Mouse (Mus musculus) hindbrain, embryonic 14.5 days (tissue): ENCODE data around the gene Dock7. TPM values are rescaled to one million over a fixed set of nuclear protein-coding genes. Genes with fewer than 3 reads are reported as not detected.

Experiments
- ATAC-seq: fragments of 200-750 bp; cut with Nextera tagmentation; 2 replicates; pipeline ENCODE4 v1.8.0; 2017; ENCODE audit warnings: moderate number of reproducible peaks, mild to moderate bottlenecking, moderate TSS enrichment, moderate library complexity; ENCODE audit not compliant: low FRiP score
- DNase-seq: peaks from one replicate; pipeline ENCODE4 v3.0.0-alpha.2; 2015; ENCODE audit warnings: low spot score
- H3K27ac ChIP-seq: fragments of 300-500 bp; sonication (generic); 2 replicates; pipeline ENCODE4 v1.5.1; 2014; ENCODE audit warnings: mild to moderate bottlenecking, moderate library complexity
- H3K27me3 ChIP-seq: fragments of 300-500 bp; sonication (generic); 2 replicates; pipeline ENCODE4 v1.6.1; 2014; ENCODE audit warnings: mild to moderate bottlenecking, low read length, mixed read lengths; ENCODE audit not compliant: control insufficient read depth, insufficient read depth
- H3K36me3 ChIP-seq: fragments of 300-500 bp; sonication (generic); replicated peaks from 2 replicates; pipeline ENCODE4 v1.6.1; 2014; ENCODE audit not compliant: control insufficient read depth, insufficient read depth
- H3K4me1 ChIP-seq: fragments of 300-500 bp; sonication (generic); replicated peaks from 2 replicates; pipeline ENCODE4 v1.6.1; 2014; ENCODE audit warnings: antibody characterized with exemption, low read length, mixed read lengths; ENCODE audit not compliant: control insufficient read depth, insufficient read depth
- H3K4me2 ChIP-seq: fragments of 300-500 bp; sonication (generic); replicated peaks from 2 replicates; pipeline ENCODE4 v1.6.1; 2014; ENCODE audit warnings: mild to moderate bottlenecking, moderate library complexity
- H3K4me3 ChIP-seq: fragments of 300-500 bp; sonication (generic); replicated peaks from 2 replicates; pipeline ENCODE4 v1.5.1; 2014; ENCODE audit warnings: mild to moderate bottlenecking, low read length
- H3K9ac ChIP-seq: fragments of 300-500 bp; sonication (generic); 2 replicates; pipeline ENCODE4 v1.6.1; 2014
- H3K9me3 ChIP-seq: fragments of 300-500 bp; sonication (generic); 2 replicates; pipeline ENCODE4 v1.6.1; 2016; ENCODE audit warnings: low read length; ENCODE audit not compliant: control insufficient read depth
- WGBS: fragments of 180-500 bp; shearing (Covaris S2); extraction: QIAGEN DNeasy Blood & Tissue Kit; methylation state at CpG from one replicate; pipeline ENCODE4 v1.1.7; 2014; 5-methylcytosine and 5-hydroxymethylcytosine counted together
- polyA plus RNA-seq: library from polyadenylated mRNA; unstranded; fragments of >200 nt; fragmentation: Nextera tagmentation; extraction: Ambion mirVana; gene quantifications from 2 replicates; pipeline ENCODE4 v1.2.1, GENCODE M21; 2014

Dock7 gene
- polyA plus RNA-seq, 1 experiment from 2014 or later, result 86.3 TPM

GRCm38 (mm10) chr4:99048581-99048980, 72.1 kb downstream of the Dock7 start:
- Histone ChIP-seq H3K27me3 (no peaks in the 10 kb centered on the region), H3K36me3 (peaks cover 40% of the 10 kb centered on the region), H3K4me3 (no peak overlapping the region), H3K9ac (no peak overlapping the region), H3K27ac (no peak overlapping the region), H3K4me2 (no peak overlapping the region), H3K9me3 (no peaks in the 10 kb centered on the region), H3K4me1 (no peaks in the 10 kb centered on the region)
- 90% methylated on average over 2 of the region's 2 CpGs for WGBS
- no peak for ATAC-seq
- no peak for DNase-seq

GRCm38 (mm10) chr4:99046471-99046870, 74.2 kb downstream of the Dock7 start:
- Histone ChIP-seq H3K9me3 (no peaks in the 10 kb centered on the region), H3K4me3 (no peak overlapping the region), H3K4me1 (no peaks in the 10 kb centered on the region), H3K9ac (no peak overlapping the region), H3K4me2 (no peak overlapping the region), H3K27me3 (no peaks in the 10 kb centered on the region), H3K36me3 (peaks cover 46% of the 10 kb centered on the region), H3K27ac (no peak overlapping the region)
- no peak for ATAC-seq
- 83% methylated on average over 3 of the region's 3 CpGs for WGBS
- no peak for DNase-seq

- Histone ChIP-seq H3K4me1 (no peaks in the 10 kb centered on the region), H3K9me3 (no peaks in the 10 kb centered on the region), H3K27ac (no peak overlapping the region), H3K36me3 (peaks cover 51% of the 10 kb centered on the region), H3K4me2 (no peak overlapping the region), H3K27me3 (no peaks in the 10 kb centered on the region), H3K9ac (no peak overlapping the region), H3K4me3 (no peak overlapping the region)
- WGBS, result 86% methylated on average over 3 of the region's 3 CpGs
- ATAC-seq, result no peak
- DNase-seq, result no peak
These were observed 75.9 kb downstream of the Dock7 start for GRCm38 (mm10) chr4:99044854-99045253.

GRCm38 (mm10) chr4:99032921-99033320, 87.8 kb downstream of the Dock7 start:
- no peak overlapping the region for H3K9ac ChIP-seq
- H3K4me3 ChIP-seq, result no peak overlapping the region
- H3K27ac ChIP-seq, result no peak overlapping the region
- peaks cover under 1% of the 10 kb centered on the region; the same call in 1 of the 2 replicates for H3K36me3 ChIP-seq
- no peaks in the 10 kb centered on the region for H3K27me3 ChIP-seq
- no peaks in the 10 kb centered on the region for H3K9me3 ChIP-seq
- H3K4me2 ChIP-seq, result no peak overlapping the region
- ATAC-seq, result no peak
- no peak for DNase-seq
- WGBS, result 80% methylated on average over 4 of the region's 4 CpGs
- H3K4me1 ChIP-seq, result no peaks in the 10 kb centered on the region

GRCm38 (mm10) chr4:99030686-99031085, 90.0 kb downstream of the Dock7 start, which contains the start of gene Angptl3:
Angptl3 (plus strand) TSS chr4:99030954.
- ATAC-seq (no peak), DNase-seq (no peak)
- Histone ChIP-seq H3K9me3 (no peaks in the 10 kb centered on the region), H3K4me2 (no peak within 1 kb of the TSS), H3K27me3 (no peaks in the 10 kb centered on the region), H3K4me3 (no peak within 1 kb of the TSS), H3K9ac (no peak within 1 kb of the TSS), H3K4me1 (no peaks in the 10 kb centered on the region), H3K36me3 (peaks cover 8% of the 10 kb centered on the region), H3K27ac (no peak within 1 kb of the TSS)
- WGBS, result 72% methylated on average over 2 of the region's 2 CpGs

GRCm38 (mm10) chr4:99028377-99028776, 92.3 kb downstream of the Dock7 start:
- H3K9ac ChIP-seq, result no peak overlapping the region

GRCm38 (mm10) chr4:99022221-99022620, 98.5 kb downstream of the Dock7 start:
- 93% methylated on average over 8 of the region's 8 CpGs for WGBS
- H3K4me1 ChIP-seq, result no peaks in the 10 kb centered on the region
- DNase-seq (no peak), ATAC-seq (no peak)
- no peak overlapping the region for H3K9ac ChIP-seq
- no peak overlapping the region for H3K4me2 ChIP-seq
- peaks cover 29% of the 10 kb centered on the region for H3K36me3 ChIP-seq
- H3K4me3 ChIP-seq, result no peak overlapping the region
- H3K27ac ChIP-seq, result no peak overlapping the region
- H3K9me3 ChIP-seq, result no peaks in the 10 kb centered on the region
- no peaks in the 10 kb centered on the region for H3K27me3 ChIP-seq

More at GRCm38 (mm10) chr4:99028377-99028776, 92.3 kb downstream of the Dock7 start:
- no peak overlapping the region for H3K4me2 ChIP-seq
- DNase-seq (no peak), ATAC-seq (no peak)
- peaks cover 8% of the 10 kb centered on the region for H3K36me3 ChIP-seq
- no peak overlapping the region for H3K27ac ChIP-seq
- no peak overlapping the region for H3K4me3 ChIP-seq
- no peaks in the 10 kb centered on the region for H3K27me3 ChIP-seq
- H3K4me1 ChIP-seq, result no peaks in the 10 kb centered on the region
- 95% methylated on average over 5 of the region's 5 CpGs for WGBS
- no peaks in the 10 kb centered on the region for H3K9me3 ChIP-seq

GRCm38 (mm10) chr4:99011039-99011438, 109.7 kb downstream of the Dock7 start:
- no peak for ATAC-seq
- no peak for DNase-seq
- Histone ChIP-seq H3K27ac (no peak overlapping the region), H3K9ac (no peak overlapping the region), H3K4me3 (no peak overlapping the region), H3K4me2 (no peak overlapping the region), H3K27me3 (no peaks in the 10 kb centered on the region), H3K4me1 (no peaks in the 10 kb centered on the region), H3K9me3 (no peaks in the 10 kb centered on the region), H3K36me3 (peaks cover 65% of the 10 kb centered on the region)
- 95% methylated on average over 4 of the region's 4 CpGs for WGBS

- DNase-seq (no peak), ATAC-seq (no peak)
- no peaks in the 10 kb centered on the region for H3K27me3 ChIP-seq
- no peaks in the 10 kb centered on the region for H3K4me1 ChIP-seq
- H3K9me3 ChIP-seq, result no peaks in the 10 kb centered on the region
- 89% methylated on average over 2 of the region's 2 CpGs for WGBS
- H3K36me3 ChIP-seq, result peaks cover 53% of the 10 kb centered on the region
- no peak overlapping the region for H3K27ac ChIP-seq
- H3K9ac ChIP-seq, result no peak overlapping the region
- H3K4me3 ChIP-seq, result no peak overlapping the region
- no peak overlapping the region for H3K4me2 ChIP-seq
These were observed 114.4 kb downstream of the Dock7 start for GRCm38 (mm10) chr4:99006319-99006718.

- peaks cover 56% of the 10 kb centered on the region for H3K36me3 ChIP-seq
- H3K9ac ChIP-seq, result no peak overlapping the region
- no peaks in the 10 kb centered on the region for H3K27me3 ChIP-seq
- no peaks in the 10 kb centered on the region for H3K9me3 ChIP-seq
- ATAC-seq, result no peak
- H3K4me2 ChIP-seq, result no peak overlapping the region
- DNase-seq, result no peak
- no peaks in the 10 kb centered on the region for H3K4me1 ChIP-seq
- H3K27ac ChIP-seq, result no peak overlapping the region
- no peak overlapping the region for H3K4me3 ChIP-seq
- 93% methylated on average over 2 of the region's 2 CpGs for WGBS
These were observed 115.1 kb downstream of the Dock7 start for GRCm38 (mm10) chr4:99005574-99005973.
